Mouse (Mus musculus): ENCODE data around the gene Rapgef4. TPM values are rescaled to one million over a fixed set of nuclear protein-coding genes. Genes with fewer than 3 reads are reported as not detected.
"Not testable (repeated sequence)": the region's sequence is repeated elsewhere in the genome, so short reads cannot be mapped to it uniquely, and the experiment has no call there.

Rapgef4 gene
- polyA plus RNA-seq, 1 experiment = 8.1 TPM

- H3K36me3 ChIP-seq (ENCODE audit: control insufficient read depth, insufficient read depth, low read length) = no peaks in the 10 kb centered on the region
Observed at GRCm38 (mm10) chr2:72129612-72130311, 148.7 kb downstream of the Rapgef4 start.

GRCm38 (mm10) chr2:72132222-72132621 is 151.2 kb downstream of the Rapgef4 start:
- H3K27me3 ChIP-seq (ENCODE audit: control insufficient read depth, insufficient read depth, low read length) = no peaks in the 10 kb centered on the region
- no peak overlapping the region for H3K27ac ChIP-seq (ENCODE audit: control insufficient read depth, insufficient read depth, low read depth, low read length)
- TF ChIP-seq POLR2A (IDR thresholded peaks at IDR 0.05; ENCODE audit: control insufficient read depth, low read depth, low read length) (no peak), CTCF (IDR thresholded peaks at IDR 0.05; ENCODE audit: control insufficient read depth, insufficient read depth, insufficient replicate concordance, low read depth, low read length) (no peak)
- no peaks in the 10 kb centered on the region for H3K4me1 ChIP-seq (ENCODE audit: control insufficient read depth, insufficient read depth, low read length)
- no peaks in the 10 kb centered on the region for H3K36me3 ChIP-seq (ENCODE audit: control insufficient read depth, insufficient read depth, low read length)
- H3K4me3 ChIP-seq (ENCODE audit: control insufficient read depth, low read depth, low read length) = no peak overlapping the region

More at GRCm38 (mm10) chr2:72129612-72130311, 148.7 kb downstream of the Rapgef4 start:
- TF ChIP-seq CTCF (IDR thresholded peaks at IDR 0.05; ENCODE audit: control insufficient read depth, insufficient read depth, insufficient replicate concordance, low read depth, low read length) (no peak), POLR2A (IDR thresholded peaks at IDR 0.05; ENCODE audit: control insufficient read depth, low read depth, low read length) (no peak)
- no peaks in the 10 kb centered on the region for H3K27me3 ChIP-seq (ENCODE audit: control insufficient read depth, insufficient read depth, low read length)
- no peak overlapping the region for H3K4me3 ChIP-seq (ENCODE audit: control insufficient read depth, low read depth, low read length)
- H3K4me1 ChIP-seq (ENCODE audit: control insufficient read depth, insufficient read depth, low read length) = no peaks in the 10 kb centered on the region
- H3K27ac ChIP-seq (ENCODE audit: control insufficient read depth, insufficient read depth, low read depth, low read length) = no peak overlapping the region

- no peak for TF ChIP-seq POLR2A (IDR thresholded peaks at IDR 0.05; ENCODE audit: control insufficient read depth, low read depth, low read length)
- no peak for TF ChIP-seq CTCF (IDR thresholded peaks at IDR 0.05; ENCODE audit: control insufficient read depth, insufficient read depth, insufficient replicate concordance, low read depth, low read length)
- H3K27me3 ChIP-seq (ENCODE audit: control insufficient read depth, insufficient read depth, low read length) = no peaks in the 10 kb centered on the region
- no peak overlapping the region for H3K4me3 ChIP-seq (ENCODE audit: control insufficient read depth, low read depth, low read length)
- H3K27ac ChIP-seq (ENCODE audit: control insufficient read depth, insufficient read depth, low read depth, low read length) = no peak overlapping the region
- no peaks in the 10 kb centered on the region for H3K4me1 ChIP-seq (ENCODE audit: control insufficient read depth, insufficient read depth, low read length)
- H3K36me3 ChIP-seq (ENCODE audit: control insufficient read depth, insufficient read depth, low read length) = no peaks in the 10 kb centered on the region
Observed at GRCm38 (mm10) chr2:72136045-72136444, 155.0 kb downstream of the Rapgef4 start.

GRCm38 (mm10) chr2:72136486-72137264 is 155.6 kb downstream of the Rapgef4 start:
- H3K27ac ChIP-seq (ENCODE audit: control insufficient read depth, insufficient read depth, low read depth, low read length) = no peak overlapping the region
- H3K36me3 ChIP-seq (ENCODE audit: control insufficient read depth, insufficient read depth, low read length) = no peaks in the 10 kb centered on the region
- no peaks in the 10 kb centered on the region for H3K27me3 ChIP-seq (ENCODE audit: control insufficient read depth, insufficient read depth, low read length)
- no peaks in the 10 kb centered on the region for H3K4me1 ChIP-seq (ENCODE audit: control insufficient read depth, insufficient read depth, low read length)
- TF ChIP-seq CTCF (IDR thresholded peaks at IDR 0.05; ENCODE audit: control insufficient read depth, insufficient read depth, insufficient replicate concordance, low read depth, low read length) = no peak
- no peak for TF ChIP-seq POLR2A (IDR thresholded peaks at IDR 0.05; ENCODE audit: control insufficient read depth, low read depth, low read length)
- H3K4me3 ChIP-seq (ENCODE audit: control insufficient read depth, low read depth, low read length) = no peak overlapping the region

GRCm38 (mm10) chr2:72139863-72140845 is 159.1 kb downstream of the Rapgef4 start:
- TF ChIP-seq POLR2A (IDR thresholded peaks at IDR 0.05; ENCODE audit: control insufficient read depth, low read depth, low read length) (no peak), CTCF (IDR thresholded peaks at IDR 0.05; ENCODE audit: control insufficient read depth, insufficient read depth, insufficient replicate concordance, low read depth, low read length) (no peak)
- H3K36me3 ChIP-seq (ENCODE audit: control insufficient read depth, insufficient read depth, low read length) = no peaks in the 10 kb centered on the region
- no peak overlapping the region for H3K4me3 ChIP-seq (ENCODE audit: control insufficient read depth, low read depth, low read length)
- H3K27me3 ChIP-seq (ENCODE audit: control insufficient read depth, insufficient read depth, low read length) = no peaks in the 10 kb centered on the region
- H3K27ac ChIP-seq (ENCODE audit: control insufficient read depth, insufficient read depth, low read depth, low read length) = no peak overlapping the region
- H3K4me1 ChIP-seq (ENCODE audit: control insufficient read depth, insufficient read depth, low read length) = no peaks in the 10 kb centered on the region

- H3K4me1 ChIP-seq (ENCODE audit: control insufficient read depth, insufficient read depth, low read length) = no peaks in the 10 kb centered on the region; the same call in 1 of the 2 replicates
- H3K36me3 ChIP-seq (ENCODE audit: control insufficient read depth, insufficient read depth, low read length) = no peaks in the 10 kb centered on the region
- H3K27ac ChIP-seq (ENCODE audit: control insufficient read depth, insufficient read depth, low read depth, low read length) = no peak overlapping the region
- H3K27me3 ChIP-seq (ENCODE audit: control insufficient read depth, insufficient read depth, low read length) = no peaks in the 10 kb centered on the region
- TF ChIP-seq POLR2A (IDR thresholded peaks at IDR 0.05; ENCODE audit: control insufficient read depth, low read depth, low read length) (no peak), CTCF (IDR thresholded peaks at IDR 0.05; ENCODE audit: control insufficient read depth, insufficient read depth, insufficient replicate concordance, low read depth, low read length) (no peak)
- no peak overlapping the region for H3K4me3 ChIP-seq (ENCODE audit: control insufficient read depth, low read depth, low read length)
Observed at GRCm38 (mm10) chr2:72141091-72141490, 160.1 kb downstream of the Rapgef4 start.

- not testable (repeated sequence) for H3K36me3 ChIP-seq (ENCODE audit: control insufficient read depth, insufficient read depth, low read length); H3K27ac ChIP-seq (ENCODE audit: control insufficient read depth, insufficient read depth, low read depth, low read length); H3K27me3 ChIP-seq (ENCODE audit: control insufficient read depth, insufficient read depth, low read length); H3K4me1 ChIP-seq (ENCODE audit: control insufficient read depth, insufficient read depth, low read length); H3K4me3 ChIP-seq (ENCODE audit: control insufficient read depth, low read depth, low read length)
Observed at GRCm38 (mm10) chr2:72141732-72142131, 160.7 kb downstream of the Rapgef4 start.
